Mouse (Mus musculus) kidney, embryonic 16.5 days (tissue): Measurements from ENCODE around the gene Cela3b. TPM values are rescaled to one million over a fixed set of nuclear protein-coding genes. Genes with fewer than 3 reads are reported as not detected.

ENCODE experiments used
- ATAC-seq: fragments of 200-750 bp; cut with Nextera tagmentation; 2 replicates; pipeline ENCODE4 v1.8.0; 2017; ENCODE audit warnings: moderate TSS enrichment; ENCODE audit not compliant: low FRiP score, low TSS enrichment
- H3K27ac ChIP-seq: fragments of 300-500 bp; sonication (generic); 2 replicates; pipeline ENCODE4 v1.5.1; 2014; ENCODE audit warnings: low read length
- H3K27me3 ChIP-seq: fragments of 300-500 bp; sonication (generic); 2 replicates; pipeline ENCODE4 v1.6.1; 2014; ENCODE audit warnings: low read length, control low read depth, mixed read lengths; ENCODE audit not compliant: insufficient read depth
- H3K36me3 ChIP-seq: fragments of 300-500 bp; sonication (generic); 2 replicates; pipeline ENCODE4 v1.6.1; 2014; ENCODE audit warnings: low read length, control low read depth, mixed read lengths; ENCODE audit not compliant: insufficient read depth
- H3K4me1 ChIP-seq: fragments of 300-500 bp; sonication (generic); 2 replicates; pipeline ENCODE4 v1.6.1; 2014; ENCODE audit warnings: low read length, control low read depth, mixed read lengths; ENCODE audit not compliant: insufficient read depth
- H3K4me2 ChIP-seq: fragments of 300-500 bp; sonication (generic); replicated peaks from 2 replicates; pipeline ENCODE4 v1.6.1; 2014; ENCODE audit warnings: low read depth, low read length
- H3K4me3 ChIP-seq: fragments of 300-500 bp; sonication (generic); 2 replicates; pipeline ENCODE4 v1.5.1; 2014; ENCODE audit warnings: mild to moderate bottlenecking, low read length
- H3K9ac ChIP-seq: fragments of 300-500 bp; sonication (generic); replicated peaks from 2 replicates; pipeline ENCODE4 v1.6.1; 2014; ENCODE audit warnings: low read length
- H3K9me3 ChIP-seq: fragments of 300-500 bp; sonication (generic); 2 replicates; pipeline ENCODE4 v1.6.1; 2016; ENCODE audit warnings: low read length, control low read depth
- WGBS: fragments of 180-500 bp; shearing (Covaris S2); extraction: QIAGEN DNeasy Blood & Tissue Kit; methylation state at CpG from one replicate; pipeline ENCODE4 v1.1.7; 2014; 5-methylcytosine and 5-hydroxymethylcytosine counted together
- polyA plus RNA-seq: library from polyadenylated mRNA; unstranded; fragments of >200 nt; fragmentation: Nextera tagmentation; extraction: Ambion mirVana; gene quantifications from 2 replicates; pipeline ENCODE4 v1.2.1, GENCODE M21; 2015

The Cela3b gene
- polyA plus RNA-seq, 1 experiment from 2014 or later: not detected

DNA sequence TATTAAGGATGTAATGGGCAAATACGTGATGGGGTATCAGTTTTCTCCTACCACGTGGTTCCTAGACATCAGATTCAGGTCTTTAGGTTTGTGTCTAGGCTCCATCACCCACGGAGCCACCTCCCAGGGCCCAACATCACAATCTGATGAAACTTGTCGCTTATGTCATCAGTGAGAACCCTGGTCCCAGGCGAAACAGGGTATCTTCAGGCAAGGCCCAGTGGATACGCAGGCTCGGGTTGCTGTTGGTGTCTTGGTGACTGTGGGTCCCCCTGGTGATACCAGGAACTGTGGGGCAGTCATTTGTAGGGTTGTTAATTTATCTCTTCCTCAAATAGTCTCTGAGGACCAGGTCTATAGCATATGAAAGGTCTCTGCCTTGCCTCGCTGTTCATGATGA is 42.9 kb upstream of the Cela3b start:
- peak overlapping the region; percentile 4; the same call in 1 of the 2 replicates for H3K4me2 ChIP-seq
- H3K36me3 ChIP-seq: no peaks in the 10 kb centered on the region
- ATAC-seq: no peak
- H3K9me3 ChIP-seq: no peaks in the 10 kb centered on the region
- no peak overlapping the region for H3K4me3 ChIP-seq
- no peak overlapping the region for H3K9ac ChIP-seq
- 76% methylated on average over 8 of the region's 8 CpGs for WGBS
- no peaks in the 10 kb centered on the region for H3K27me3 ChIP-seq
- peak overlapping the region; percentile 70 for H3K27ac ChIP-seq
- H3K4me1 ChIP-seq: peaks cover 92% of the 10 kb centered on the region

DNA sequence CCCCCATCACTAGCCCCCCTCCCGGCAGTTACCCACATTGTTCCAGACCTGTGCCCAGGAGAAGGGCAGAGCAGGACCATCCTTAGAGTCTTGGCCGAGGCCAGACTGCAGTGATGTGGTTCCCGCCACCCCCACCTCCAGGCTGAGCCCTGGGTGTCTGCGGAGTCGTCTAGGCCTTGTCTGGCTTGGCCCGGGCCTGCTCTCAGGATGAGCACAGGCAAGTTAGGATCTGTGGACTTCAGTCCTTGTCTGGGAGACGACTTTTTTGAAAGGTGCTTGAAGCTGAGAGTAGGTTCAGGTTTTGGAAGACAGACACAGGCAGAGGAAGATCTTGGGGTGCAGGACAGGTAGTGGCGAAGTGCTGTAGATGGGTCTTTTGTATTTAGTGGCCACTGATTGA is 41.0 kb upstream of the Cela3b start:
- peak overlapping the region; percentile 84 for H3K9ac ChIP-seq
- no peaks in the 10 kb centered on the region for H3K9me3 ChIP-seq
- peak overlapping the region; percentile 82 for H3K4me2 ChIP-seq
- peaks cover 81% of the 10 kb centered on the region for H3K4me1 ChIP-seq
- ATAC-seq: peak; percentile 3; the same call in 1 of the 2 replicates
- no peaks in the 10 kb centered on the region for H3K36me3 ChIP-seq
- no peaks in the 10 kb centered on the region for H3K27me3 ChIP-seq
- peak overlapping the region; percentile 87 for H3K27ac ChIP-seq
- 46% methylated on average over 8 of the region's 8 CpGs for whole genome bisulfite sequencing
- H3K4me3 ChIP-seq: peak overlapping the region; percentile 83

DNA sequence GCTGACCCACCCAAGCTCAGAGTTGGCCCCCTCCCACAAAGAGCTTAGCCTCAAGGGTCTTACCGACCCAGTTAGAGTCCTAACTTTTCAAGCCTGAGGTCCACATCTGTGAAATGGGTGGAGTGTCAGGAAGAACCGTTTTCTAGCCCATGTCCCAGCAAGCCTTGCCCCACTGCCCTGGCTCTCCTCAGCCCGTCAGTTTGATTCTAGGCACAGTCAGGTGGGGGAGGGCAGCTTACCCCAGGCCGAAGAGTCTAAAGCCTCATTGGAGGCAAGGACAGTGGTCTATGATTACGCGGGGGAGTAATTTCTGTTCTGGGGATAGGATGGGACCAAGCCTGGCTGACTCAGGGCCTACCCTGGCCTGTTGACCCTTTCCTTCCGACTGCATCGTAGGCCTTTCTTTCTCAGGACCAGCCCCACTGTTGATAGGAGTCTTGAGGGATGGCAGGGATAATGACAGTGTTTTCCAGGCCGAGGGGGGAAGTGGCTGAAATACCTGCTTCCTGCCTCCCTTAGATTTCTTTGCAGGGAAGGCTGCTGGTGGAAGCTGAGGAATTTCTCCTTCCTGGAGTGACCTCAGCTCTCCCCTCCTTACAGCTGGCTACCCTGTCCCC is 40.5 kb upstream of the Cela3b start:
- 28% methylated on average over 9 of the region's 9 CpGs for WGBS
- H3K9ac ChIP-seq: peak overlapping the region; percentile 84
- H3K9me3 ChIP-seq: no peaks in the 10 kb centered on the region
- peaks cover 76% of the 10 kb centered on the region for H3K4me1 ChIP-seq
- H3K27ac ChIP-seq: peak overlapping the region; percentile 87
- no peak for ATAC-seq
- no peaks in the 10 kb centered on the region for H3K36me3 ChIP-seq
- no peaks in the 10 kb centered on the region for H3K27me3 ChIP-seq
- H3K4me3 ChIP-seq: peak overlapping the region; percentile 83
- peak overlapping the region; percentile 82 for H3K4me2 ChIP-seq

DNA sequence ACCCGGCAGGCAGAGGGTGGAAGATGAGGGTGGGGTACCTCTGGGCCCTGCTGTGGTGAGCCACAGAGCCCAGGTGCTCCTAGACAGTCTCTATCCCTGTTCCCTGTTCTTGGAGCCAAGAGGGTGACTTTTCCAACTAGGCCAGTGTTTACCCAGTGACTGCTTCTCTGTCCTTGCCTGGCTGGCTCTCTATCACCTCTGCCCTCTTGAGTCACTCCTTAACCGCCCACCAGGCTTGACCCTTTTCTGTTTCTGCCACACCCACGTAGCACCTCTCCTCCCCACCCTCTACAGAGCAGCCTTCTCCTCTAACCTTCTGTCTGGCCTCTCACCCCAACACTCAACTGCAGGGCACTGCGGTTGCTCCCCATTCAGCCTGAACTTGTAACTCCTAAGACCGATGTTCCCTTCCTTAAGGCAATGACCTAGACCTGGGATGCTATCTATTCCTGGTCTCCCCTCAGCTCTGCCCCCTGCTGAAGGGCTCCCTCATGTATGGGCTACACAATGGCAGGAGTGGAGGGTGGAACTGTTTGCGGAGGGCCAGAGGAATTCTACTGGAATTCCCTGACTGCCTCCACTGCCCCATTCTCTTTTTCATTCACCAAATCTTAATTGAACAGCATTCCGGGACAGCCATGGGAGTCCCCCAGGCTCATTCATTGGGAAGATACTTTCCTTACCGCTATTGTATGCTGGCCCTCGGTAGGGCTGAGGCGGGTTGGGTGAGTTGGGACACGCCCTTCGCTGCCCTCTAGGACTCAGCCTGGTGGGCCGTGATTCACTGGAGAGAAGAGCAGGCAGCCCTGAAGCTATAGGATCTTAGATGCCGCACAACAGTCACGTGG is 39.7 kb upstream of the Cela3b start:
- Histone ChIP-seq H3K9me3 (no peaks in the 10 kb centered on the region), H3K36me3 (no peaks in the 10 kb centered on the region), H3K4me2 (peak overlapping the region; percentile 82), H3K27me3 (no peaks in the 10 kb centered on the region), H3K27ac (peak overlapping the region; percentile 87), H3K4me1 (peaks cover 71% of the 10 kb centered on the region), H3K9ac (peak overlapping the region; percentile 84), H3K4me3 (peak overlapping the region; percentile 83)
- ATAC-seq: 0 out of 2 replicates have a peak, but pooled peaks have one; percentile 7
- 20% methylated on average over 15 of the region's 15 CpGs for WGBS

DNA sequence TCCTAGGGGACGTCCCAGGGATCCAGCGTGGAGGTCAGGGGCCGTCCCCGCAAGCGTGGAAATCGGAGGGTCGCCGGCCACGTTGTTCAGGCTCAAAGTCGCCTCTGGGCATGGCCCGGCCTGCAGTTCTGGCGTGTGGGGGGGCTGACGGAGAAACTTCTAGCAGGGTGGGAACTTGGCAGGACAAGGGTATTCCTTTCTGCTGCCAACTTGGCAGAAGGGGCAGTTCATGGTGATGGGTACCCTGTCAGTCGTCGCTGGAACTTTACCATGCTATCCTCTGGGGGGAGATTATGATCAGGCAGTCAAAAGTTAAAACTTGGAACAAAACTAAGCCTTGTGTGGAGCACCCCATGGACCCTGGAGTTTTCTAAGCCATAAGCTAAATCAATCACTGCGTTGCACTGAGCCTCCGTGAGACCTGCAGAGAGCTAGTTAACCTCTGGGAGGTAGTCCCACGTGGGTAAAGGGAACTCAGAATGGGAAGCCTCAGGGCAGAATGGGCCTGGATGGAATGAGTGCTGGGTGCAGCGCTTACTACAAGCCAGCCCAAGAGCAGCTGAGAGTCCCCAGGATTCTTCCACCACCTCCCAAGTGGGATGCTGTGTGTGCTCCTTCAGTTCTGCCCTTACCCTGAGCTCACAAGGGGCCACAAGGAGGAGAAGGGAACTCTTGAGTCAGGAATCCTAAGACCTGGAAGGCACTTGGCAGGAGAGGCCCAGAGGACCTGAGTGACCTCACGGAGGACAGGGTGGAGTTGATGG is 38.9 kb upstream of the Cela3b start:
- Histone ChIP-seq H3K9me3 (no peaks in the 10 kb centered on the region), H3K4me1 (peaks cover 70% of the 10 kb centered on the region), H3K9ac (peak overlapping the region; percentile 84), H3K4me2 (peak overlapping the region; percentile 82), H3K27me3 (no peaks in the 10 kb centered on the region), H3K4me3 (peak overlapping the region; percentile 83), H3K27ac (peak overlapping the region; percentile 87), H3K36me3 (no peaks in the 10 kb centered on the region)
- ATAC-seq: peak; percentile 5; the same call in 1 of the 2 replicates
- WGBS: 2% methylated on average over 20 of the region's 20 CpGs

DNA sequence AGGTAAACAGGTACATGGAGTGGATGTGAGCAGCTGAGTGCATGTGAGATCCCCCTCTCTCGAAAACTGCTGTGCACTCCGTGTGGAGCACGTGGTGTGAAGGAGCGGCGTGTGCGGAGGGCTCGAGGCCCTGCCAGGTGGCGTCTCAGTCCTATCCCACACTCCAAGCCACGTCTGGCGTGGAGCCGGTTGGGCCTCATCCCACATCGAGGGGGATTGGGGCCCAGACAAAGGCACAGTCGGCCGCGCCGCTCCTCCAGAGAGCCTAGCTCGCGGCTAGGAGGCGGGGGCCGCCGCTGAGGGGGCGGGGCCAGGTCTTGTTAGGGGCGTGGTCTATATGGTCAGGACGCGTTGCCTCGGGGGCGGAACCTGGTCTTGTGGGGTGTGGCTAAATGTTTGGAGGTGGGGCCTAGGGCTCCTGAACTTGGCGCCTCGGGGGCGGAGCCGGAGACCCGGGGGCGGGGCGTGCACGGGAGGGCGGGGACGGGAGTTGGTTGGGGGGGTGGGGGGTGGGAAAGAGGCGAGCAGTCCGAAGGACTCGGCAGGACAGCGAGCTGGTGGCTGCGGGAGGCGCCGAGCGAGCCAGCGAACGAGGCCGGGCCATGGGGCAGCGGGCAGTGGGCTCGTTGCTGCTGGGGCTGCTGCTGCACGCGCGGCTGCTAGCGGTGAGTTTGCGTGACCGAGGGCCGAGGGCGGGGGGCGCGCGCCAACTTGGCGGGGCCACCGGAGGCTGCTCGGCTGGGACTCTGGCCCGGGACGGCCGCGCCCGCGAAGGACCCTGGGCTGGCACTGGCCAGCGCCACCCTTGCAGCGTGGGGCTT is 38.1 kb upstream of the Cela3b start, which contains the start of gene Hspg2:
Gene Hspg2 (plus strand): TSS at position 510 of the 821 bp plus-strand sequence.
- under 1% methylated on average over 61 of the region's 72 CpGs for WGBS

DNA sequence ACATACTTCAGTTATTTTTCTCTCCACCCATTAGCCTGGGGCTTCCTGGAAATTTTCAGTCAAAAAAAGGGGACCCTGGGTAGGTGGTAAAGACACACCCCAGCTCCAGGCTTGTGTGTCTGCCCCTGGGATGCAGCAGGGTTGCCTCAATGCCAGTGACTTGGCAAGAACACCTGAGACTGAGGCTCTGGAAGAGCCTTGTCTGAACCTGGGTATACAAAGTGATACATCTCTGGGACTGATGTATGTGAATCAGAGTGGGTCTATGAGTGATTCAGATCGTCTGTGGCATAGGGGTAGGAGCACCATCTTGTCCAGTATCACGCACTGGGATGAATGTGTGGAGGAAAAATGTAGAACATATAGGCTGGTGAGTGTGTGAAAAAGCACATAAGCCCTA is 37.2 kb upstream of the Cela3b start:
- Histone ChIP-seq H3K9ac (no peak overlapping the region), H3K4me2 (no peak overlapping the region), H3K27ac (peak overlapping the region; percentile 52; the same call in 1 of the 2 replicates), H3K4me3 (no peak overlapping the region), H3K36me3 (no peaks in the 10 kb centered on the region), H3K9me3 (no peaks in the 10 kb centered on the region), H3K27me3 (no peaks in the 10 kb centered on the region), H3K4me1 (peaks cover 53% of the 10 kb centered on the region)
- 84% methylated on average over 2 of the region's 2 CpGs for WGBS
- ATAC-seq: no peak

More for the DNA sequence above, 38.1 kb upstream of the Cela3b start, which contains the start of gene Hspg2:
- H3K9ac ChIP-seq: peak within 1 kb of the TSS; percentile 84
- peak within 1 kb of the TSS; percentile 87 for H3K27ac ChIP-seq
- H3K4me1 ChIP-seq: peaks cover 62% of the 10 kb centered on the region
- no peaks in the 10 kb centered on the region for H3K27me3 ChIP-seq
- H3K4me2 ChIP-seq: peak within 1 kb of the TSS; percentile 82
- ATAC-seq: peak; percentile 87
- H3K36me3 ChIP-seq: no peaks in the 10 kb centered on the region
- H3K4me3 ChIP-seq: peak within 1 kb of the TSS; percentile 83
- H3K9me3 ChIP-seq: no peaks in the 10 kb centered on the region

DNA sequence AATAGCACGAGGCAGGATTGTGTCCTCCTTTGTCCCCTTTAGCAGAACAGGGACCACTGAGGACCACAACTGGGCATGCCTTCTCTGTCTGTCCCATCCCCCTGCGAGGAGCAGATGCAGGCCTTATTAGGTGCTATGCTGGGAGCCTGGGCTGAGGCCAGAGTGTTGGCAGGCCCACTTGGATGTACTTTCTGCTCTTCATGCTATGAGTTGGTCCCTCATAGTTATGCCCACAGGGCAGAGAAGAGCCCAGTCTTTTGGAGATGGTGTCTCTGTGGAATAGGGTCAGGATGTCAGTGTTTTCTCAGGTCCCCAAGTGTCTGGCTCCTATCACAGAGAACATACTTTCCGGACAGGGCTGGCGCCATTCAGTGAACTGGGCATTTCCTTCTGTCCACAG is 36.7 kb upstream of the Cela3b start:
- Histone ChIP-seq H3K4me3 (no peak overlapping the region), H3K27ac (no peak overlapping the region; the same call in 1 of the 2 replicates), H3K9me3 (no peaks in the 10 kb centered on the region), H3K4me1 (peaks cover 47% of the 10 kb centered on the region), H3K9ac (no peak overlapping the region), H3K27me3 (no peaks in the 10 kb centered on the region), H3K36me3 (no peaks in the 10 kb centered on the region), H3K4me2 (no peak overlapping the region)
- ATAC-seq: no peak
- WGBS: 76% methylated on average over 4 of the region's 4 CpGs
